Mouse (Mus musculus) megakaryocyte, embryonic 14.5 days (primary cell): ENCODE data around the gene Rph3al.

Experiments used
- FLI1 ChIP-seq: IDR thresholded peaks from 2 replicates; pipeline ENCODE4 v1.6.1; 2012; ENCODE audit warnings: low read length, inconsistent platforms, mixed read lengths
- GATA1 ChIP-seq: IDR thresholded peaks from 3 replicates; pipeline ENCODE4 v1.6.1; 2012; ENCODE audit warnings: mixed read lengths, low read length, inconsistent platforms, borderline replicate concordance

- TF ChIP-seq GATA1 (no peak), FLI1 (no peak)
Observed at GRCm38 (mm10) chr11:75869898-75870297, 68.3 kb downstream of the Rph3al start.
